Mouse (Mus musculus) lung, adult 18-20 months (tissue): ENCODE data around the gene Gm8279.
"Not testable (repeated sequence)": the region's sequence is repeated elsewhere in the genome, so short reads cannot be mapped to it uniquely, and the experiment has no call there.

Experiments
- DNase-seq, 2 experiments: peaks; one replicate each; pipeline ENCODE4 v3.0.0; 2022; ENCODE audit warnings: mixed read lengths in 2 of 2

The Gm8279 gene

DNA sequence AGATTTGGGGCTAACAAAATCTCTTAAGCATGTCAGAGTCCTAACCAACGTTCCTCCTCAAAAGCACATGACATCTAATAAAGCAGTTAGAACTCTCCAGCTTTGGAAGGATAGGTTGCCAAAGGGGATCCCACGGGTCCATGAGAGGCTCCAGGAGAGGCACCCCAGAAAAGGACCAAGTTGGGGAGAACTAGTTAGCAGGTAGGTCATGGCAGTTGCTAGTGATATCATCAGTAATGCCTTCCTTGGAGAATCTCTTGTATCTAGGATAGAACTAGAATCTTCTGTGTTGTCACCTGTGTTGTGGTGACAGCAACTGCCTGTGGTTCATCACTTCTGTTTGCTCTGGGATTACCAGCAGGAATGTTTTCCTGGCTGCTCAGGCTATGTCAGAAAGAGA lies at the start of gene Gm8279:
Gene Gm8279, plus strand, starts transcription at position 301 of the 400 bp plus-strand sequence.
- DNase-seq, result not testable (repeated sequence)

GRCm38 (mm10) chr14:5164235-5164634 lies 32.9 kb downstream of the Gm8279 start, which contains the start of gene Gm3317:
Gene Gm3317 (plus strand): TSS chr14:5164535.
- not testable (repeated sequence) for DNase-seq

DNA sequence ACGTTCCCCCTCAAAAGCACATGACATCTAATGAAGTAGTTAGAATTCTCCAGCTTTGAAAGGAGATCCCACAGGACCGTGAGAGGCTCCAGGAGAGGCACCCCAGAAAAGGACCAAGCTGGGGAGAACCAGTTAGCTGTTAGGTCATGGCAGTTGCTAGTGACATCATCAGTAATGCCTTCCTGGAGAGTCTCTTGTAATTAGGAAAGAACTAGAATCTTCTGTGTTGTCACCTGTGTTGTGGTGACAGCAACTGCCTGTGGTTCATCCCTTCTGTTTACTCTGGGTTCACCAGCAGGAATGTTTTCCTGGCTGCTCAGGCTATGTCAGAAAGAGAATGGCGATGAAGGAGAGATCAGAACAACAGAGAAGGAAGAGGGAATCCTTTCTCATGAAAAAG lies 54.2 kb downstream of the Gm8279 start, which contains the start of gene Gm8271:
Gene Gm8271, plus strand, starts transcription at position 301 of the 400 bp plus-strand sequence.
- DNase-seq, result not testable (repeated sequence)
